Mouse (Mus musculus) lung, postnatal 0 days (tissue): ENCODE data around the gene Gadl1.

ENCODE experiments used
- CTCF ChIP-seq: IDR thresholded peaks from 2 replicates; pipeline ENCODE4 v1.5.1; 2016; ENCODE audit warnings: antibody characterized with exemption, mild to moderate bottlenecking
- EP300 ChIP-seq: IDR thresholded peaks from 2 replicates; pipeline ENCODE4 v1.6.1; 2016; ENCODE audit warnings: antibody characterized with exemption, mild to moderate bottlenecking, control low read depth

- TF ChIP-seq CTCF (no peak), EP300 (no peak)
These were observed 56.9 kb downstream of the Gadl1 start for GRCm38 (mm10) chr9:115966116-115966515.
